Mouse (Mus musculus): ENCODE data around the gene Arhgap15.

DNA sequence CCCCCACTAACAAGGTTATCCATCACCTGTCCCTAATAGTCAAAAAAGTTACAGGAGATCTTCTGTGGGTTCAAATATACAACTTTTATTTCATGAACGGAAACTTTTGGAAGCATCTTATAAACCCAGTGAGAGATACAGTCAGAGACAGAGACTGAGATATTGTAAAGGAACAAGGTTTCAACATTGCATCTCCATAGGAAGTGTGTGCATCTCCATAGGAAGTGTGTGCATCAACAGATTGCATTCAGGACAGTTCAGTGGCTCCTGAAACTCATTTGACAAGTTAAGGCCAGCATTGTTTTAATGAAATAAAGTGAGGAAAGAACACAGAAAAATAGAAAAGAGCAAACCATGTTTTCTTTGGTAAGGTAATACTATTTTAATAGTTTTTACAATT, 296.0 kb downstream of the Arhgap15 start:
- no peak for TF ChIP-seq POLR2A (IDR thresholded peaks at IDR 0.05; ENCODE audit: insufficient read depth, low read depth, low read length)
- no peak for TF ChIP-seq CTCF (IDR thresholded peaks at IDR 0.05)

All from heart, adult 2 months (tissue).